Mouse (Mus musculus): ENCODE data around the gene Dazap2. TPM values are rescaled to one million over a fixed set of nuclear protein-coding genes. Genes with fewer than 3 reads are reported as not detected.
"Not testable (repeated sequence)": the region's sequence is repeated elsewhere in the genome, so short reads cannot be mapped to it uniquely, and the experiment has no call there.

Gene Dazap2
- polyA plus RNA-seq, 1 experiment from 2014 or later: 254 TPM

DNA sequence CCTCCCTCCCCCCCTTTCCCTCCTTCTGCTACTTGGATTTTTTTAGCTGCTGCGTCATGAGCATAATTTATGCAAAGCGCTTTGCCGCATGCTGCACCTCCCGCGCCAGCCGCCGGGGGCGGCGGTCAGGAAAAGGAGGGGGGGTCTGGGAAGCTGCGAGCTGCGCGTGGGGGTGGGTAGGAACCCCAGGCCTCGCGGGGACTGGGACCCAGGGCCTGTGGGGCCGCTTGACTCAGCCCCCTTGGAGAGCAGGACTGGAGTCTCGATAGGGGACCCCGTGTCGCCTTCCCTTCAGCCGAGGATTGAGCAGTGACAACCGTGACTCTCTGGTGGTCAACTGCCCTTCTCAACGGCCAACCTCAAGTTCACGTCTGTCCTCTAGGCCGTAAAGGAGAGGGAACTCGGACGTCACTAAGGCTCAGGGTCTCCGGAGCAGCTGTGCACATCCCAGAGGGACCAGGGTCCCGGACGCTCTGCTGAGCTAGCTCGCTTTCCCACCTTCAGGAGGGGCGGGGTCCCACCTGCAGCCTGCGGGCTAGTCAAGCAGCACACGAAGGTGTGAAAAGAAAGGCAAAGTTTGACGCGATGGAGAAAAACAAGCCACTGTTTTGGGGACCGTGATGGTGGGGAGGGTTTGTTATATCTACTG lies 15.0 kb upstream of the Dazap2 start:
- DNase-seq (ENCODE audit: low spot score) (peak; percentile 94), ATAC-seq (peak; percentile 77)
- Histone ChIP-seq H3K36me3 (ENCODE audit: control insufficient read depth, insufficient read depth, low read length) (no peaks in the 10 kb centered on the region), H3K9me3 (replicated peaks; ENCODE audit: control insufficient read depth, low read length) (no peaks in the 10 kb centered on the region), H3K4me3 (ENCODE audit: low read depth, low read length) (peak overlapping the region; percentile 81), H3K4me2 (ENCODE audit: low read length) (peak overlapping the region; percentile 79), H3K9ac (ENCODE audit: low read length) (peak overlapping the region; percentile 95), H3K4me1 (ENCODE audit: control insufficient read depth, insufficient read depth, low read length) (peaks cover 10% of the 10 kb centered on the region), H3K27me3 (replicated peaks; ENCODE audit: control insufficient read depth, insufficient read depth, low read length) (0 out of 2 replicates have a peak, but pooled peaks cover 3% of the 10 kb centered on the region), H3K27ac (ENCODE audit: low read depth, low read length) (peak overlapping the region; percentile 80)
- WGBS: 2% methylated on average over 27 of the region's 35 CpGs

DNA sequence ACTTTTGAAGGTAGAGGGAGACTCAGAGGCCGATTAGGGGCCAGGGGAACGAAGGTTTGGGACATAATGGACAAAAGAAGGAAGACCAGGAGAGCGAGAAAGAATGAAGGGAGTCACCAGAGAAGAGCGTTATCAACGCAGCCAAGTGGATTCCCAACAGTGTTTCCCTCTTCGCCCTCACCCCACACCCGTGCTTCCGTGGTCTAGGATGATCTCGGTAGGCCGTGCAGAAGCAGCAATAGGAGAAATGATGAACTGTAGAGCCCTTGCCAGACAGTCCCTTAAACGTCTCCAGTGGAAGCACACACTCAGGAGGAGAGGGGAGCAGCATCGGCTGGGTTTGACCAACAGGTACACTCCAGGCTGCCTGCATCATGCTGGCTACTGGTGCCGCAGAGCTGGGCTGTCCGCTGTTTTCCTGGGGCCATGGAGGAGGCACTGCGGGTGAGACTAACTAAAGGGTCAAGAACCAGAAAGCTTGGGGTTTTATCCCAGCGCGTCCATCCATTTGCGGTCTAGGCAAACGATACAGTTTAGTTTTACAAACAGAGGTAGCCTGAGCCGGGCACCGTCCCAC lies 14.4 kb upstream of the Dazap2 start:
- WGBS: 27% methylated on average over 21 of the region's 21 CpGs

DNA sequence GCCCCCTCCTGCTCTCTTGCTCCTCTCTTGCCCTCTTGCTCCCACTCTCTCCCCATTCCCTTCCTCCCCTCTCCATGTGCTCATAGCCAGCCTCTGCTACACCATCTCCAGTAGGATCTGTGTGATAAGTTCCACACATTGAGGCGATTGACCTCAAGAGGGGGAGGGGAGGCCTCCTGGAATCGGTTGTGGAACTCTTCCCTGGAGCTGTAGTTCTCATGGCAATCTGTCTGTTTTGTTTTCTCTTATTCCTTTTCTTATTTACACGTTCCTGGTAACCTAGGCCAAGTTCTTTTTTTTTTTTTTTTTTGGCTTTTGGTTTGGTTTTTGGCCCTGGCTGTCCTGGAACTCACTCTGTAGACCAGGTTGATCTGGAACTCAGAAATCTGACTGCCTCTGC lies 13.5 kb upstream of the Dazap2 start:
- no peak overlapping the region for H3K27ac ChIP-seq (ENCODE audit: low read depth, low read length)
- H3K36me3 ChIP-seq (ENCODE audit: control insufficient read depth, insufficient read depth, low read length): no peaks in the 10 kb centered on the region
- H3K4me1 ChIP-seq (ENCODE audit: control insufficient read depth, insufficient read depth, low read length): peaks cover 10% of the 10 kb centered on the region
- 62% methylated on average over 3 of the region's 3 CpGs for WGBS
- no peak overlapping the region for H3K9ac ChIP-seq (ENCODE audit: low read length)
- DNase-seq (ENCODE audit: low spot score) (no peak), ATAC-seq (no peak)
- H3K4me3 ChIP-seq (ENCODE audit: low read depth, low read length): no peak overlapping the region
- 0 out of 2 replicates have a peak, but pooled peaks cover 3% of the 10 kb centered on the region for H3K27me3 ChIP-seq (replicated peaks; ENCODE audit: control insufficient read depth, insufficient read depth, low read length)
- no peak overlapping the region for H3K4me2 ChIP-seq (ENCODE audit: low read length)
- no peaks in the 10 kb centered on the region for H3K9me3 ChIP-seq (replicated peaks; ENCODE audit: control insufficient read depth, low read length)

More for the DNA sequence above, 14.4 kb upstream of the Dazap2 start:
- no peak for ATAC-seq
- Histone ChIP-seq H3K36me3 (ENCODE audit: control insufficient read depth, insufficient read depth, low read length) (no peaks in the 10 kb centered on the region), H3K9me3 (replicated peaks; ENCODE audit: control insufficient read depth, low read length) (no peaks in the 10 kb centered on the region), H3K4me3 (ENCODE audit: low read depth, low read length) (peak overlapping the region; percentile 81; the same call in 1 of the 2 replicates), H3K4me1 (ENCODE audit: control insufficient read depth, insufficient read depth, low read length) (peaks cover 10% of the 10 kb centered on the region), H3K9ac (ENCODE audit: low read length) (0 out of 2 replicates have a peak overlapping the region, but pooled peaks have one; percentile 95), H3K27me3 (replicated peaks; ENCODE audit: control insufficient read depth, insufficient read depth, low read length) (0 out of 2 replicates have a peak, but pooled peaks cover 3% of the 10 kb centered on the region), H3K27ac (ENCODE audit: low read depth, low read length) (no peak overlapping the region), H3K4me2 (ENCODE audit: low read length) (peak overlapping the region; percentile 79)
- no peak for DNase-seq (ENCODE audit: low spot score)

DNA sequence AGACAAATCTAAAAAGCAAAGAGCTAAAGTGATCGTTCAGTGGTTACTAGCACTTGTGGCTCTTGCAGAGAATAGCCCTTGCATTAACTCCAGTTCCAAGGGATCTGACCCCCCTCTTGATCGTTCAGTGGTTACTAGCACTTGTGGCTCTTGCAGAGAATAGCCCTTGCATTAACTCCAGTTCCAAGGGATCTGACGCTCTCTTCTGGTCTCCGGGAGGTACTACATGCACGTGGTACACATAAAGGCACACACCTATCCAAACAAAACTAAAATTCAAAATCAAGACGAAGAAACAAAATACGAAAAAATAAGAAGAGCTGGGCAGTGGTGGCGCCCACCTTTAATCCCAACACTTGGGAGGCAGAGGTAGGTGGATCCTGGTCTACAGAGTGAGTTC lies 8.5 kb upstream of the Dazap2 start:
- H3K4me1 ChIP-seq (ENCODE audit: control insufficient read depth, insufficient read depth, low read length); H3K4me2 ChIP-seq (ENCODE audit: low read length); H3K9me3 ChIP-seq (replicated peaks; ENCODE audit: control insufficient read depth, low read length); DNase-seq (ENCODE audit: low spot score); H3K27ac ChIP-seq (ENCODE audit: low read depth, low read length); H3K27me3 ChIP-seq (replicated peaks; ENCODE audit: control insufficient read depth, insufficient read depth, low read length); H3K9ac ChIP-seq (ENCODE audit: low read length); H3K4me3 ChIP-seq (ENCODE audit: low read depth, low read length); H3K36me3 ChIP-seq (ENCODE audit: control insufficient read depth, insufficient read depth, low read length); ATAC-seq: not testable (repeated sequence)
- WGBS: 91% methylated on average over 8 of the region's 8 CpGs

DNA sequence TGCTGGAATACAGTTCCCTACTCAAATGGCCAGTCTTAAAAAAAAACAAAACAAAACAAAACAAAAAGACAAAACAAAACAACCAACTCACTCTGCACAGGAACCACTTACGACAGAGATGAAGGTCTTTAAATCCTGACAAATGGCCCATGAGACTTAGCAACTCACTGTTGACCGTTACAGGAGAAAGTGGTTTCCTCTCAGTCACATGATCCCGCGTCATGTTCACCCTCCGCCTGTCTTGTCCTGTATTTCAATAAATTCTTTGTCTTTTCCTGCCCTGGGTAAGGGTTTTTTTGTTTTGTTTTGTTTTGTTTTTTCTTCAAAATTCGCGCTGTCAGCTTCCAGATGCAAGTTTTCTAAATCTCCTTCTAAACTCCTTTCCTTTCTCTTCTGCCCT lies 3.2 kb upstream of the Dazap2 start:
- Histone ChIP-seq H3K36me3 (ENCODE audit: control insufficient read depth, insufficient read depth, low read length) (0 out of 2 replicates have a peak, but pooled peaks cover 2% of the 10 kb centered on the region), H3K4me1 (ENCODE audit: control insufficient read depth, insufficient read depth, low read length) (peaks cover 7% of the 10 kb centered on the region), H3K4me3 (ENCODE audit: low read depth, low read length) (no peak overlapping the region), H3K27ac (ENCODE audit: low read depth, low read length) (no peak overlapping the region), H3K27me3 (replicated peaks; ENCODE audit: control insufficient read depth, insufficient read depth, low read length) (no peaks in the 10 kb centered on the region), H3K9me3 (replicated peaks; ENCODE audit: control insufficient read depth, low read length) (no peaks in the 10 kb centered on the region), H3K4me2 (ENCODE audit: low read length) (no peak overlapping the region), H3K9ac (ENCODE audit: low read length) (no peak overlapping the region)
- WGBS: 85% methylated on average over 7 of the region's 7 CpGs
- ATAC-seq: no peak
- DNase-seq (ENCODE audit: low spot score): no peak

DNA sequence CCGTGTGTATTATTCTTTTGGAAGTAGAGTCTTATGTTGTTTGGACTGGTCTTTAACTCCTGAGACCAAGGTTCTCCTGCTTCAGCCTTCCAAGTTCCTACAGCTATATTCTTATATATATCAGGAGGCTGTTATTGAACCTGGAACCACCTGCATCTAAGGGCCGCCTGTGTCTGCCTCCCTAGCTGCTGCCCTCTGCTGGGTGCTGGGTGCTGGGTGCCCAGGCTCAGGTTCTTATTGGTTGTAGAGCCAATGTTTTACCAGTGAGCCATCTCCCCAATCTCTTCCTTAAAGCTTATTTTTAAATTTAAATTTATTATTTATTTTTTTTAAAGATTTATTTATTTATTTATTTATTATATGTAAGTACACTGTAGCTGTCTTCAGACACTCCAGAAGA lies 2.7 kb upstream of the Dazap2 start:
- peaks cover 6% of the 10 kb centered on the region; the same call in 1 of the 2 replicates for H3K36me3 ChIP-seq (ENCODE audit: control insufficient read depth, insufficient read depth, low read length)
- no peak overlapping the region for H3K27ac ChIP-seq (ENCODE audit: low read depth, low read length)
- no peak for ATAC-seq
- H3K9me3 ChIP-seq (replicated peaks; ENCODE audit: control insufficient read depth, low read length): no peaks in the 10 kb centered on the region
- DNase-seq (ENCODE audit: low spot score): no peak
- no peak overlapping the region for H3K4me3 ChIP-seq (ENCODE audit: low read depth, low read length)
- no peak overlapping the region for H3K4me2 ChIP-seq (ENCODE audit: low read length)
- 80% methylated on average over 2 of the region's 2 CpGs for WGBS
- H3K27me3 ChIP-seq (replicated peaks; ENCODE audit: control insufficient read depth, insufficient read depth, low read length): no peaks in the 10 kb centered on the region
- H3K9ac ChIP-seq (ENCODE audit: low read length): no peak overlapping the region
- H3K4me1 ChIP-seq (ENCODE audit: control insufficient read depth, insufficient read depth, low read length): peaks cover 7% of the 10 kb centered on the region

DNA sequence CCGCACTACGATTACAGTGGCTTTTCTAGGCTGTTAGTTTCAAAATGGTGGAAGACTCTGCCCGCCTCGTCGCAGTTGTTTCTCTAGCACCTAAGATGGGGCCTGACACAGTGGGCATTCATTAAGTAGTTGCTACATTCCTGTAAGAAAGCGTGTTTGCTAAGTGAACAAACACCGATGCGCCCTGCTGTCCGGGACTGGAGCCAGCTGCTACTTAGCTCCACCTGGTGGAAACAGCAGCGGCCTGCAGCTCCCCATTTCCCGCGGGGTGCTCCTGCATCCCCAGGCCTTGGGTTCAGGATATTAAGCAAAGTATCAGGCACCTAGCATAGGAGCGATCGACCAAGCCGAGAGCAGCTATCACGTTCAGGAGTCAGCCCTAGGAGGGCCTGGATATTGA lies 1.6 kb upstream of the Dazap2 start:
- H3K9me3 ChIP-seq (replicated peaks; ENCODE audit: control insufficient read depth, low read length): no peaks in the 10 kb centered on the region
- ATAC-seq (no peak), DNase-seq (ENCODE audit: low spot score) (peak; percentile 85)
- 8% methylated on average over 16 of the region's 16 CpGs for WGBS
- H3K36me3 ChIP-seq (ENCODE audit: control insufficient read depth, insufficient read depth, low read length): peaks cover 17% of the 10 kb centered on the region
- H3K27me3 ChIP-seq (replicated peaks; ENCODE audit: control insufficient read depth, insufficient read depth, low read length): no peaks in the 10 kb centered on the region
- H3K4me3 ChIP-seq (ENCODE audit: low read depth, low read length): no peak overlapping the region
- 0 out of 2 replicates have a peak overlapping the region, but pooled peaks have one; percentile 13 for H3K9ac ChIP-seq (ENCODE audit: low read length)
- peak overlapping the region; percentile 39 for H3K4me2 ChIP-seq (ENCODE audit: low read length)
- no peak overlapping the region for H3K27ac ChIP-seq (ENCODE audit: low read depth, low read length)
- peaks cover 7% of the 10 kb centered on the region for H3K4me1 ChIP-seq (ENCODE audit: control insufficient read depth, insufficient read depth, low read length)

DNA sequence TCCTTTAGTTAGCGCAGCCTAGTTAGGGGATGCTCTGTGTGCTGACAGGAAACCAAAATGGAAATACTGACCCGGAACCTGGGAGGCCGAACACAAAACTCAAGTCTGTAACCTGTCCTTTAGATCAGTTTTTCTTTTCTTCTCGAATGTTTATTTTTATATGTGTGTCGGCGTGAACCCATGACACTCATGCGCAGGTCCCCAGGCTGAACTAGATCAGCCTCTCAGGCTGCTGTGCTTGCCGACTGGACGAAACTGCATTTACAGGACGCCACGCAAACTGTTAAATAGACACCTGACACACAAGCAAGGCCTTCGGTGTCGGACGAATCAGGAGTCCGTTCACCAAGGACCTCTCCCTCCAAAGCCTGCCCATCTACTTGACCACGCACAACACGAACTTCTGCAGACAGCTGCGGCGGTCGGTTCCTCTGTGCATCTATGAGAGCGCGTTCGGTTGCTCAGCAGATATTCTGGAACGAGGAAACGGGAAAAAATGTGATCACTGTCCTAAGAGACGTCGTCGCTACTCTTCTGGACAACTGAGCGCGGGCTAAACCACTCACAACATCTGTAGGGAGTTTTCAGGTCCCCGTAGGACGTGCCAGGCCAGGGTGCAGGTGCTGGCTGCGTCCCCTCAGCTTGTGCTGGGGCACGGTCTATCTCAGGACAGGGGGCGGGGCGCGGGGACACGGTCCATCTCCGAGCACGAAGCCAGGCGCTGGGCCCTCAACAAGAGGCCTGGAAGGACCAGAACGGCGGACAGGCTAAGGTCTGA lies 742 bp upstream of the Dazap2 start:
- Histone ChIP-seq H3K4me1 (ENCODE audit: control insufficient read depth, insufficient read depth, low read length) (peaks cover 7% of the 10 kb centered on the region), H3K9ac (ENCODE audit: low read length) (peak overlapping the region; percentile 90), H3K36me3 (ENCODE audit: control insufficient read depth, insufficient read depth, low read length) (peaks cover 26% of the 10 kb centered on the region), H3K4me3 (ENCODE audit: low read depth, low read length) (peak overlapping the region; percentile 95), H3K27ac (ENCODE audit: low read depth, low read length) (peak overlapping the region; percentile 95), H3K27me3 (replicated peaks; ENCODE audit: control insufficient read depth, insufficient read depth, low read length) (no peaks in the 10 kb centered on the region), H3K9me3 (replicated peaks; ENCODE audit: control insufficient read depth, low read length) (no peaks in the 10 kb centered on the region), H3K4me2 (ENCODE audit: low read length) (peak overlapping the region; percentile 78)
- DNase-seq (ENCODE audit: low spot score) (no peak), ATAC-seq (no peak; the same call in 1 of the 2 replicates)
- 10% methylated on average over 43 of the region's 43 CpGs for WGBS

All from forebrain, embryonic 14.5 days (tissue).